Mouse (Mus musculus) intestine, postnatal 0 days (tissue): ENCODE results near the gene Nemp2. TPM values are rescaled to one million over a fixed set of nuclear protein-coding genes. Genes with fewer than 3 reads are reported as not detected.

ENCODE experiments used
- ATAC-seq: fragments of 200-750 bp; cut with Nextera tagmentation; 2 replicates; pipeline ENCODE4 v1.8.0; 2017; ENCODE audit warnings: mild to moderate bottlenecking, moderate TSS enrichment, moderate library complexity
- H3K27ac ChIP-seq: fragments of 300-500 bp; sonication (generic); 2 replicates; pipeline ENCODE4 v1.5.1; 2014; ENCODE audit warnings: mild to moderate bottlenecking, low read depth, low read length, moderate library complexity
- H3K27me3 ChIP-seq: fragments of 300-500 bp; sonication (generic); replicated peaks from 2 replicates; pipeline ENCODE4 v1.6.1; 2014; ENCODE audit warnings: low read length, mixed read lengths; ENCODE audit not compliant: control insufficient read depth, insufficient read depth
- H3K36me3 ChIP-seq: fragments of 300-500 bp; sonication (generic); 2 replicates; pipeline ENCODE4 v1.6.1; 2014; ENCODE audit warnings: mild to moderate bottlenecking, moderate library complexity; ENCODE audit not compliant: control insufficient read depth, insufficient read depth
- H3K4me1 ChIP-seq: fragments of 300-500 bp; sonication (generic); replicated peaks from 2 replicates; pipeline ENCODE4 v1.6.1; 2014; ENCODE audit warnings: antibody characterized with exemption, low read length, mixed read lengths; ENCODE audit not compliant: control insufficient read depth, insufficient read depth
- H3K4me2 ChIP-seq: fragments of 300-500 bp; sonication (generic); replicated peaks from 2 replicates; pipeline ENCODE4 v1.6.1; 2014; ENCODE audit warnings: low read depth, mild to moderate bottlenecking, moderate library complexity
- H3K4me3 ChIP-seq: fragments of 300-500 bp; sonication (generic); 2 replicates; pipeline ENCODE4 v1.5.1; 2014; ENCODE audit warnings: low read depth, low read length
- H3K9ac ChIP-seq: fragments of 300-500 bp; sonication (generic); 2 replicates; pipeline ENCODE4 v1.6.1; 2014; ENCODE audit warnings: mild to moderate bottlenecking, low read depth, low read length
- H3K9me3 ChIP-seq: fragments of 300-500 bp; sonication (generic); 2 replicates; pipeline ENCODE4 v1.6.1; 2016; ENCODE audit warnings: mixed run types; ENCODE audit not compliant: control insufficient read depth
- CTCF ChIP-seq: sonication (generic); IDR thresholded peaks from 2 replicates; pipeline ENCODE4 v1.5.1; 2016; ENCODE audit warnings: low read depth, mild to moderate bottlenecking, control low read depth, antibody characterized with exemption, moderate library complexity
- WGBS: fragments of 180-500 bp; shearing (Covaris S2); extraction: QIAGEN DNeasy Blood & Tissue Kit; methylation state at CpG from one replicate; pipeline ENCODE4 v1.1.7; 2014; 5-methylcytosine and 5-hydroxymethylcytosine counted together
- polyA plus RNA-seq: library from polyadenylated mRNA; unstranded; fragments of >200 nt; fragmentation: Nextera tagmentation; extraction: Ambion mirVana; gene quantifications from 2 replicates; pipeline ENCODE4 v1.2.1, GENCODE M21; 2015

The Nemp2 gene
- polyA plus RNA-seq, 1 experiment from 2014 or later = 2.0 TPM

- H3K9ac ChIP-seq = no peak overlapping the region
- H3K36me3 ChIP-seq = no peaks in the 10 kb centered on the region
- no peak for ATAC-seq
- no peak for TF ChIP-seq CTCF
- no peak overlapping the region for H3K4me2 ChIP-seq
- 89% methylated on average over 3 of the region's 3 CpGs for WGBS
- H3K27ac ChIP-seq = no peak overlapping the region
- H3K4me1 ChIP-seq = no peaks in the 10 kb centered on the region
- 0 out of 2 replicates have a peak, but pooled peaks cover 4% of the 10 kb centered on the region for H3K9me3 ChIP-seq
- H3K27me3 ChIP-seq = no peaks in the 10 kb centered on the region
- no peak overlapping the region for H3K4me3 ChIP-seq
Observed at GRCm38 (mm10) chr1:52601496-52601895, 29.0 kb upstream of the Nemp2 start.

DNA sequence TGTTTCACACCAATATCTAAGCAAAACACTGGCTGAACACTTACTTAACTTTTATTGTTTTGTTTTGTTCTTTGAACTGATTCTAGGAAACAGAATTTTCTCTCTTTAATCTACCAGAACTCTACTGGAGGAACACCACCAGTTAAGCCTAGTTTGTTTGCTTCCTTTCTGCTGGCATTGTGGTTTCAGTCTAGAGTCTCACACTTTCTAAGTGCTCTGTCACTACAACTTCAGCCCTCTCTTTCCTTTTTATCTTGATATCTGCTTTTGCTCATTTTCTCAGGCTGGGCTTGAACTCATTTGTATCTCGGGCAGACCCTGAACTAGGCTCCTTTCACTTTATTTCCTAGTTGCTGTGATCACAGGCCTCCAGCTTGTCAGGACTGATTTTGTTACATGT lies 22.8 kb upstream of the Nemp2 start:
- no peak overlapping the region for H3K9ac ChIP-seq
- no peaks in the 10 kb centered on the region for H3K4me1 ChIP-seq
- no peak overlapping the region for H3K4me3 ChIP-seq
- ATAC-seq = no peak
- no peak overlapping the region for H3K4me2 ChIP-seq
- no peaks in the 10 kb centered on the region for H3K27me3 ChIP-seq
- TF ChIP-seq CTCF = no peak
- 68% methylated on average over 1 of the region's 1 CpGs for WGBS
- H3K36me3 ChIP-seq = no peaks in the 10 kb centered on the region
- H3K9me3 ChIP-seq = 0 out of 2 replicates have a peak, but pooled peaks cover 4% of the 10 kb centered on the region
- H3K27ac ChIP-seq = no peak overlapping the region

DNA sequence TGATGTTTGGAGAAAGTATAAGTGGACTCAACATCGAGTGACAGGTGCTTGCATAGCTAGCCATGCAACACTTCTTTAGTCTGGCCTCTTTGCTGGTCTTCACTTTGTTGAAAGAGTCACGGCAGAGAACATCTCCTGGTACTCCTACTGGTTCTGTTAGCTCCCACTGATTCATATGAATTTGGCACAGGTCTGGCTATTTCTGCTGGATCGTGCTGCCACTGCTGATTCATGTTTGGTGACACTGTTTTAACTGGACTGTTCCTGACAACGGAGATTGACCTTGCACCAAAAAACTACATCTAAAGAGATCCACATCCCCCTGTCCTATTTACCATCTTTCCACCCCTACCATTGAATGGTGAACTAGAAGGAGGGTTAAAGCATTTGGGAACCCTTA lies 22.0 kb upstream of the Nemp2 start:
- no peak overlapping the region for H3K27ac ChIP-seq
- WGBS = 88% methylated on average over 4 of the region's 4 CpGs
- ATAC-seq = no peak

DNA sequence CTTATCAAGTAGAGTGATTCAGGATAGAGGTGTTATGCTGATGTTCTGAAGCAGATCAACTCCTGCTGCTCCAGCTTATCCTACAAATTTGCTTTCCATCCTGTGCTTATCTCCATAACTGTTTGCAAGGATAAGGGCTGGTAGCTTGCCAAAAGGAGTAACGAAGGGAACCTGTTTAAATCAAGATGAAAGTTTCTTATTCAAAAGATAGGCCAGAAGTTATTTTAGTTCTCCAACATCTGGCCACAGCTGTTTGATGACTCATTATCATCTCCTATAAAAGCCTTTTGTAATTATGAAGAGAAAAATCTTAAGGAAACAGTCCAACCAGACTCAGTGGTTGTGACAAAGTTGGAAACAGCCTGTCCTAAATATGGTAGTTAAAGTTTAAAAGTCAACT lies 12.3 kb upstream of the Nemp2 start:
- WGBS = 44% methylated on average over 1 of the region's 1 CpGs
- Histone ChIP-seq H3K4me3 (no peak overlapping the region), H3K9ac (no peak overlapping the region), H3K9me3 (no peaks in the 10 kb centered on the region), H3K36me3 (no peaks in the 10 kb centered on the region), H3K27ac (no peak overlapping the region), H3K4me2 (no peak overlapping the region), H3K4me1 (no peaks in the 10 kb centered on the region), H3K27me3 (no peaks in the 10 kb centered on the region)
- no peak for ATAC-seq
- TF ChIP-seq CTCF = no peak

More for the DNA sequence above, 22.0 kb upstream of the Nemp2 start:
- H3K9me3 ChIP-seq = 0 out of 2 replicates have a peak, but pooled peaks cover 4% of the 10 kb centered on the region
- H3K4me2 ChIP-seq = no peak overlapping the region
- H3K36me3 ChIP-seq = no peaks in the 10 kb centered on the region
- H3K4me1 ChIP-seq = no peaks in the 10 kb centered on the region
- no peak overlapping the region for H3K4me3 ChIP-seq
- no peaks in the 10 kb centered on the region for H3K27me3 ChIP-seq
- no peak for TF ChIP-seq CTCF
- no peak overlapping the region for H3K9ac ChIP-seq

GRCm38 (mm10) chr1:52620442-52620841 lies 10.1 kb upstream of the Nemp2 start:
- no peak for ATAC-seq
- H3K4me2 ChIP-seq = no peak overlapping the region
- H3K4me1 ChIP-seq = no peaks in the 10 kb centered on the region
- no peak overlapping the region for H3K9ac ChIP-seq
- no peak overlapping the region for H3K27ac ChIP-seq
- no peaks in the 10 kb centered on the region for H3K27me3 ChIP-seq
- no peaks in the 10 kb centered on the region for H3K9me3 ChIP-seq
- H3K36me3 ChIP-seq = no peaks in the 10 kb centered on the region
- no peak overlapping the region for H3K4me3 ChIP-seq
- TF ChIP-seq CTCF = no peak

DNA sequence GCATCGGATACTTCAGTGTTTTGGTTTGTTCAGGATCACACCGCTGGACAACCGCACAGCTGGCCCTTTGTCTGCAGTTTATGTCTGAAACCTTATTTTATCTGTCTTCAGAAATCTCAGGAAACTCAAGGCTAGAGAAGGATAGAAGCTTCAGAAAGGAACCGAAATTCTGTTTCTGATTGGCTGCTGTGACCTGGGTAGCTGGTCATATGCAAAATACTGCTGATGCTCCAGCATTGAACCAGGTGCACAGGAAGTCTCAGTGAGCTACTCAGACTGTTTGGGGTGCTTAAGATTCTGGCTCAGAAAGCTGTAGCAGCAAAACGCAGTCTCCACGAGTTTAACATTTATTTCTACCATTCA lies 415 bp downstream of the Nemp2 start:
- H3K4me2 ChIP-seq = peak overlapping the region; percentile 58
- no peaks in the 10 kb centered on the region for H3K4me1 ChIP-seq
- WGBS = 1% methylated on average over 6 of the region's 6 CpGs
- H3K27me3 ChIP-seq = no peaks in the 10 kb centered on the region
- peak overlapping the region; percentile 87 for H3K4me3 ChIP-seq
- H3K27ac ChIP-seq = peak overlapping the region; percentile 63
- no peaks in the 10 kb centered on the region for H3K9me3 ChIP-seq
- no peak for TF ChIP-seq CTCF
- no peaks in the 10 kb centered on the region for H3K36me3 ChIP-seq
- ATAC-seq = peak; percentile 83
- peak overlapping the region; percentile 55 for H3K9ac ChIP-seq

DNA sequence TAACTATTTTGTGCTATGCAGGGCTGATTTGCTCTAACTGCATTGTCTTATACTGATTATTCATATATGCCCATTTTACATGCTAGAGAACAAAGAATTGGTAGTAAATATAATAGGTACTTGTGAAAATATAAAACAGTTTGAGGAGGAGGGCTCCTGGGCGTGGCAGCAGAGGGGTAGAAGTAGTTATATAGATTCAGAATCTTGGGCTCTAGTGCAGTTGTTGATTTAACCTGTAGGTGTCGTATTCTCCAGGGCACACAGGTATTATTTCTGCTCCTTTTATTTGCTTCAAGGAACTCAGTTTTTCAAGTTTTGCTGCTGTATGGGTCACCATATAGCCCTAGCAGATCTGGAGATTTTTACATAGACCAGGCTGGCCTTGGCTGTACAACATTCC lies 1.1 kb downstream of the Nemp2 start:
- no peak overlapping the region for H3K9ac ChIP-seq
- 56% methylated on average over 2 of the region's 2 CpGs for WGBS
- no peak overlapping the region for H3K4me3 ChIP-seq

More for the DNA sequence above, 1.1 kb downstream of the Nemp2 start:
- Histone ChIP-seq H3K4me2 (peak overlapping the region; percentile 58), H3K27me3 (no peaks in the 10 kb centered on the region), H3K9me3 (no peaks in the 10 kb centered on the region), H3K36me3 (no peaks in the 10 kb centered on the region), H3K4me1 (no peaks in the 10 kb centered on the region), H3K27ac (no peak overlapping the region)
- TF ChIP-seq CTCF = peak; percentile 59
- ATAC-seq = no peak
